Mouse (Mus musculus): ENCODE data around the gene Lrmda.

DNA sequence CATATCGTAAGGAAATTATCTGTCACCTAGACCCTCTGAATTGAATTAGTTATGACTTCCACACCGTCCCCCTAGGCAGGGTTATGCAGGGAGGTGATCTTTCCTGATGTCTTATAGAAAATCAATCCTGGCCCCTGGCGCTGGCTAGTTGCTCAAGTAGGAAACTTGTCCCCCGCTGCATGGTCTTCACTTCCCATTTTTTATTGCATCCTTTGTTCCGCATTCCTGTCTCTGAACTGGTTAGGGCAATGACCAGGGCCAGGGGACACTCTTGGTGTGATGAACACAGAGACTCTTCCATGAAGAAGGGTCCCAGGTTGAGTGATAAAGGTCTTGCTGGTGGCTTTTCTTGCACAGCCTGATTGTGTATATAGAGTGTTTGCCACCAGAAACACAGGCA, 53.9 kb downstream of the Lrmda start:
- no peak for TF ChIP-seq EP300 (IDR thresholded peaks at IDR 0.05; ENCODE audit: low read depth)
- TF ChIP-seq CTCF (IDR thresholded peaks at IDR 0.05; ENCODE audit: low read depth) = no peak

All from heart, postnatal 0 days (tissue).